Mouse (Mus musculus): Measurements from ENCODE around the gene Gm5426. TPM values are rescaled to one million over a fixed set of nuclear protein-coding genes. Genes with fewer than 3 reads are reported as not detected.
A peak's percentile ranks its signal among the peaks of the same experiment; 100 is the strongest.

The Gm5426 gene
- polyA plus RNA-seq, 2 experiments = not detected

- no peak for ATAC-seq (ENCODE audit: insufficient read depth)
- Histone ChIP-seq H3K27me3 (ENCODE audit: control insufficient read depth, insufficient read depth, low read length) (no peaks in the 10 kb centered on the region), H3K9ac (replicated peaks) (no peak overlapping the region), H3K4me3 (ENCODE audit: insufficient read depth in 1 of 2, low read depth in 2 of 2, low read length in 2 of 2) (no peak overlapping the region), H3K36me3 (replicated peaks; ENCODE audit: control insufficient read depth, insufficient read depth, low read depth) (no peaks in the 10 kb centered on the region), H3K27ac (no peak overlapping the region), H3K4me2 (ENCODE audit: low read depth) (no peak overlapping the region), H3K4me1 (replicated peaks; ENCODE audit: control insufficient read depth in 2 of 2, insufficient read depth in 2 of 2, low read length in 1 of 2) (peaks cover 4 to 16% of the 10 kb centered on the region in 2 experiments; a peak in 3 of 4 replicates), H3K9me3 (ENCODE audit: control insufficient read depth, low read length) (no peaks in the 10 kb centered on the region)
- no peak for TF ChIP-seq CTCF (IDR thresholded peaks at IDR 0.05; ENCODE audit: low read depth)
- no peak for TF ChIP-seq EP300 (IDR thresholded peaks at IDR 0.05; ENCODE audit: low read depth)
- WGBS (ENCODE audit: insufficient replicate concordance) = 66% methylated on average over 6 of the region's 6 CpGs
- DNase-seq (ENCODE audit: low read depth in 3 of 3, low spot score in 3 of 3) = no peak
Observed at GRCm38 (mm10) chr10:96176916-96177315, 40.5 kb downstream of the Gm5426 start.

- Histone ChIP-seq H3K4me2 (ENCODE audit: low read depth) (no peak overlapping the region; the same call in 1 of the 2 replicates), H3K9me3 (ENCODE audit: control insufficient read depth, low read length) (no peaks in the 10 kb centered on the region), H3K4me3 (ENCODE audit: insufficient read depth in 1 of 2, low read depth in 2 of 2, low read length in 2 of 2) (no peak overlapping the region), H3K9ac (replicated peaks) (no peak overlapping the region), H3K27me3 (ENCODE audit: control insufficient read depth, insufficient read depth, low read length) (no peaks in the 10 kb centered on the region), H3K27ac (no peak overlapping the region; the same call in 1 of the 2 replicates), H3K4me1 (replicated peaks; ENCODE audit: control insufficient read depth in 2 of 2, insufficient read depth in 2 of 2, low read length in 1 of 2) (peaks cover 4 to 18% of the 10 kb centered on the region in 2 experiments; a peak in 3 of 4 replicates), H3K36me3 (replicated peaks; ENCODE audit: control insufficient read depth, insufficient read depth, low read depth) (no peaks in the 10 kb centered on the region)
- TF ChIP-seq EP300 (IDR thresholded peaks at IDR 0.05; ENCODE audit: low read depth) (no peak), CTCF (IDR thresholded peaks at IDR 0.05; ENCODE audit: low read depth) (no peak)
- 15% methylated on average over 12 of the region's 12 CpGs for WGBS (ENCODE audit: insufficient replicate concordance)
- ATAC-seq (ENCODE audit: insufficient read depth) (peak; percentile 31; the same call in 1 of the 2 replicates), DNase-seq (ENCODE audit: low read depth in 3 of 3, low spot score in 3 of 3) (no peak)
Observed at GRCm38 (mm10) chr10:96180554-96181397, 44.4 kb downstream of the Gm5426 start.

GRCm38 (mm10) chr10:96181398-96181790 lies 45.0 kb downstream of the Gm5426 start:
- Histone ChIP-seq H3K4me1 (replicated peaks; ENCODE audit: control insufficient read depth in 2 of 2, insufficient read depth in 2 of 2, low read length in 1 of 2) (peaks cover 4 to 18% of the 10 kb centered on the region in 2 experiments; a peak in 3 of 4 replicates), H3K4me3 (ENCODE audit: insufficient read depth in 1 of 2, low read depth in 2 of 2, low read length in 2 of 2) (no peak overlapping the region), H3K27ac (no peak overlapping the region), H3K36me3 (replicated peaks; ENCODE audit: control insufficient read depth, insufficient read depth, low read depth) (no peaks in the 10 kb centered on the region), H3K4me2 (ENCODE audit: low read depth) (no peak overlapping the region), H3K9ac (replicated peaks) (no peak overlapping the region), H3K27me3 (ENCODE audit: control insufficient read depth, insufficient read depth, low read length) (no peaks in the 10 kb centered on the region), H3K9me3 (ENCODE audit: control insufficient read depth, low read length) (no peaks in the 10 kb centered on the region)
- 0 out of 2 replicates have a peak, but pooled peaks have one; percentile 35 for ATAC-seq (ENCODE audit: insufficient read depth)
- no peak for DNase-seq (ENCODE audit: low read depth in 3 of 3, low spot score in 3 of 3)
- TF ChIP-seq CTCF (IDR thresholded peaks at IDR 0.05; ENCODE audit: low read depth) (no peak), EP300 (IDR thresholded peaks at IDR 0.05; ENCODE audit: low read depth) (no peak)
- 17% methylated on average over 5 of the region's 5 CpGs for WGBS (ENCODE audit: insufficient replicate concordance)

GRCm38 (mm10) chr10:96181883-96182628 lies 45.7 kb downstream of the Gm5426 start:
- no peaks in the 10 kb centered on the region for H3K27me3 ChIP-seq (ENCODE audit: control insufficient read depth, insufficient read depth, low read length)
- no peaks in the 10 kb centered on the region for H3K9me3 ChIP-seq (ENCODE audit: control insufficient read depth, low read length)
- H3K36me3 ChIP-seq (replicated peaks; ENCODE audit: control insufficient read depth, insufficient read depth, low read depth) = no peaks in the 10 kb centered on the region
- TF ChIP-seq CTCF (IDR thresholded peaks at IDR 0.05; ENCODE audit: low read depth) = no peak
- no peak for TF ChIP-seq EP300 (IDR thresholded peaks at IDR 0.05; ENCODE audit: low read depth)
- H3K4me1 ChIP-seq (replicated peaks; ENCODE audit: control insufficient read depth in 2 of 2, insufficient read depth in 2 of 2, low read length in 1 of 2) = peaks cover 4 to 18% of the 10 kb centered on the region in 2 experiments; a peak in 3 of 4 replicates
- no peak overlapping the region for H3K4me2 ChIP-seq (ENCODE audit: low read depth)
- H3K4me3 ChIP-seq (ENCODE audit: insufficient read depth in 1 of 2, low read depth in 2 of 2, low read length in 2 of 2) = no peak overlapping the region
- H3K27ac ChIP-seq = no peak overlapping the region
- ATAC-seq (ENCODE audit: insufficient read depth) = no peak
- no peak overlapping the region for H3K9ac ChIP-seq (replicated peaks)
- 68% methylated on average over 6 of the region's 6 CpGs for WGBS (ENCODE audit: insufficient replicate concordance)
- no peak for DNase-seq (ENCODE audit: low read depth in 3 of 3, low spot score in 3 of 3)

GRCm38 (mm10) chr10:96185026-96185425 lies 48.6 kb downstream of the Gm5426 start:
- WGBS (ENCODE audit: insufficient replicate concordance) = 50% methylated on average over 2 of the region's 2 CpGs
- no peaks in the 10 kb centered on the region for H3K9me3 ChIP-seq (ENCODE audit: control insufficient read depth, low read length)
- H3K36me3 ChIP-seq (replicated peaks; ENCODE audit: control insufficient read depth, insufficient read depth, low read depth) = no peaks in the 10 kb centered on the region
- no peak overlapping the region for H3K9ac ChIP-seq (replicated peaks)
- H3K27ac ChIP-seq = no peak overlapping the region
- no peaks in the 10 kb centered on the region for H3K27me3 ChIP-seq (ENCODE audit: control insufficient read depth, insufficient read depth, low read length)
- ATAC-seq (ENCODE audit: insufficient read depth) (no peak), DNase-seq (ENCODE audit: low read depth in 3 of 3, low spot score in 3 of 3) (no peak)
- no peak overlapping the region for H3K4me3 ChIP-seq (ENCODE audit: insufficient read depth in 1 of 2, low read depth in 2 of 2, low read length in 2 of 2)
- H3K4me2 ChIP-seq (ENCODE audit: low read depth) = no peak overlapping the region
- peaks cover 4 to 25% of the 10 kb centered on the region in 2 experiments; a peak in 3 of 4 replicates for H3K4me1 ChIP-seq (replicated peaks; ENCODE audit: control insufficient read depth in 2 of 2, insufficient read depth in 2 of 2, low read length in 1 of 2)
- TF ChIP-seq EP300 (IDR thresholded peaks at IDR 0.05; ENCODE audit: low read depth) (no peak), CTCF (IDR thresholded peaks at IDR 0.05; ENCODE audit: low read depth) (no peak)

Measured in liver, embryonic 14.5 days (tissue).